ENCODE assay signal across 8 mouse cellular contexts in genomic region chr19:9283176-9283575, GRCm38 (mm10).
DNase-seq lines count a peak whose midpoint lies in the region.

No protein-coding gene starts in this region.

- DNase-seq in ZHBTc4 (ENCODE audit: low read depth, low spot score): peak; percentile 12
- DNase-seq in cerebellum, adult 9-11 months: peak; percentile 42
- DNase-seq in gastrocnemius, postnatal 10 days: peak; percentile 14
- DNase-seq in kidney, adult 18-20 months: peak; percentile 42
- DNase-seq in layer of hippocampus, postnatal 25 days (ENCODE audit: extremely low spot score in 1 of 2, low spot score in 1 of 2): peak; percentile 9 to 15
- DNase-seq in lung, postnatal 25 days (ENCODE audit: low spot score): peak; percentile 1
- peak; percentile 36 for DNase-seq in right cerebral cortex, postnatal 25 days
- peak; percentile 0 to 30 for DNase-seq in urinary bladder, adult 18-20 months (ENCODE audit: low spot score in 2 of 2)

Comparison
In these comparisons a context has a peak if more than half of its experiments do, and no peak if none do; other contexts are left out.
1. Peak in every context shown above with its lines: DNase-seq.